Mouse (Mus musculus) midbrain, embryonic 16.5 days (tissue): ENCODE data around the gene Slc17a3. TPM values are rescaled to one million over a fixed set of nuclear protein-coding genes. Genes with fewer than 3 reads are reported as not detected.

Experiments
- ATAC-seq: fragments of 200-750 bp; cut with Nextera tagmentation; 2 replicates; pipeline ENCODE4 v1.8.0; 2017; ENCODE audit warnings: moderate TSS enrichment
- H3K27ac ChIP-seq: fragments of 300-500 bp; sonication (generic); 2 replicates; pipeline ENCODE4 v1.5.1; 2014; ENCODE audit warnings: mild to moderate bottlenecking, low read length, mixed read lengths
- H3K27me3 ChIP-seq: fragments of 300-500 bp; sonication (generic); 2 replicates; pipeline ENCODE4 v1.6.1; 2014; ENCODE audit warnings: low read depth, low read length, mixed read lengths; ENCODE audit not compliant: control insufficient read depth, insufficient read depth
- H3K36me3 ChIP-seq: fragments of 300-500 bp; sonication (generic); 2 replicates; pipeline ENCODE4 v1.6.1; 2014; ENCODE audit warnings: mild to moderate bottlenecking, low read length, moderate library complexity, mixed read lengths; ENCODE audit not compliant: control insufficient read depth, insufficient read depth
- H3K4me1 ChIP-seq: fragments of 300-500 bp; sonication (generic); 2 replicates; pipeline ENCODE4 v1.6.1; 2014; ENCODE audit warnings: mild to moderate bottlenecking, low read length, mixed read lengths; ENCODE audit not compliant: control insufficient read depth, insufficient read depth
- H3K4me2 ChIP-seq: fragments of 300-500 bp; sonication (generic); 2 replicates; pipeline ENCODE4 v1.6.1; 2014; ENCODE audit warnings: mild to moderate bottlenecking, low read length, mixed read lengths
- H3K4me3 ChIP-seq: fragments of 300-500 bp; sonication (generic); 2 replicates; pipeline ENCODE4 v1.5.1; 2014; ENCODE audit warnings: low read depth, mild to moderate bottlenecking, low read length, moderate library complexity, mixed read lengths
- H3K9ac ChIP-seq: fragments of 300-500 bp; sonication (generic); 2 replicates; pipeline ENCODE4 v1.6.1; 2014; ENCODE audit warnings: low read depth, low read length, mixed read lengths
- H3K9me3 ChIP-seq: fragments of 300-500 bp; sonication (generic); replicated peaks from 2 replicates; pipeline ENCODE4 v1.6.1; 2014; ENCODE audit warnings: mild to moderate bottlenecking, low read length, mixed read lengths; ENCODE audit not compliant: control insufficient read depth, poor library complexity, severe bottlenecking
- WGBS: fragments of 180-500 bp; shearing (Covaris S2); extraction: QIAGEN DNeasy Blood & Tissue Kit; methylation state at CpG from one replicate; pipeline ENCODE4 v1.1.7; 2014; 5-methylcytosine and 5-hydroxymethylcytosine counted together
- polyA plus RNA-seq: library from polyadenylated mRNA; unstranded; fragments of >200 nt; fragmentation: Nextera tagmentation; extraction: Ambion mirVana; gene quantifications from 2 replicates; pipeline ENCODE4 v1.2.1, GENCODE M21; 2015

Slc17a3 gene
- polyA plus RNA-seq, 1 experiment from 2014 or later = not detected

DNA sequence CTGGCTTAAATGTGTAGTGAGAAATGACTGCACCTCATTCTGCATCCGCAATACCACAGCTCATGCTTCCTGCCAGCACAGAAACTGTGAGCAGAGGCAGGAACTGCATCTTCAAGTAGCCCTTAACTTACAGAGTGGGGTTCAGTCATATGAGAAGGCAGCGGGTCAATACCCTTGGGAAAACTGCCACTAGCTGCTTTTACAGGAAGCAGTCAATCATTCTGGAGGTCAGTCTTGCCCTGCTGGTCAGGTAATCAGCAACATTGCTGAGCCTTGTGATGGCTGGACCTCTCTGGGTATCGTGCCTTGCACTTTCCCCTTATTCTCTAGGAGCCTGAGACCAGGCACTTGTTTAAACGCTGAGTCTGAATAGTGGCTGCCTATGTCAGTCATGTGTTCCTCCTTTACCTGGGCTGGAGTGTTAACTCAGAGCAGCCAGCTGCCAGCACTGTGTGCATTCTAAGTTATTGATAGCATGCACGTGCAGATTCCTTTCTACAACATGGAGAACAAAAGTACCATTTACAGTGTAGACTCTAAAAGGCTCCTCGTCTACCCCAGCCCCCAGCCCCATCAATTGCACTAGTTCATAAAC is 49.9 kb downstream of the Slc17a3 start:
- H3K27ac ChIP-seq = no peak overlapping the region
- H3K36me3 ChIP-seq = no peaks in the 10 kb centered on the region
- H3K4me2 ChIP-seq = no peak overlapping the region
- no peak overlapping the region for H3K4me3 ChIP-seq
- 82% methylated on average over 6 of the region's 6 CpGs for WGBS
- H3K27me3 ChIP-seq = no peaks in the 10 kb centered on the region
- H3K4me1 ChIP-seq = 0 out of 2 replicates have a peak, but pooled peaks cover 2% of the 10 kb centered on the region
- H3K9ac ChIP-seq = no peak overlapping the region
- H3K9me3 ChIP-seq = no peaks in the 10 kb centered on the region
- no peak for ATAC-seq

GRCm38 (mm10) chr13:23892592-23893268 is 53.5 kb downstream of the Slc17a3 start:
- Histone ChIP-seq H3K9ac (no peak overlapping the region), H3K36me3 (no peaks in the 10 kb centered on the region), H3K9me3 (no peaks in the 10 kb centered on the region), H3K4me2 (no peak overlapping the region), H3K4me3 (no peak overlapping the region), H3K27ac (no peak overlapping the region), H3K27me3 (no peaks in the 10 kb centered on the region), H3K4me1 (0 out of 2 replicates have a peak, but pooled peaks cover 2% of the 10 kb centered on the region)
- 7% methylated on average over 9 of the region's 9 CpGs for WGBS
- no peak for ATAC-seq

DNA sequence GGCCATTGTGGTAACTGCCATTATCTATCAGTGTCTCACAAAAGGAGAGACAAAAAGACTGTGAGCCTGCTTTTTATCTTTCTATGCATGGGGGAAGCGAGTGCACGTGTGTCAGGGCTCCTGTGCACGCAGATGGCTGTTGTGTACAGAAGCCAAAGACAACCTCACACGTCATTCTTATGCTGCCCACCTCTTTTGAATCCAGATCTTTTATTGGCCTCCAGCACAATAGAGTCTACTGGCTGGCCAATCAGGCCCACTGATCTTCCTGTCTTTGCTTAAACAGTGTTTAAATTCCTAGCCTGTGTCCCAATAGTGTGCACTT is 54.0 kb downstream of the Slc17a3 start:
- no peaks in the 10 kb centered on the region for H3K36me3 ChIP-seq
- H3K4me3 ChIP-seq = no peak overlapping the region
- 0 out of 2 replicates have a peak, but pooled peaks cover 2% of the 10 kb centered on the region for H3K4me1 ChIP-seq
- 6% methylated on average over 4 of the region's 4 CpGs for WGBS
- H3K9me3 ChIP-seq = no peaks in the 10 kb centered on the region
- ATAC-seq = peak; percentile 58
- no peak overlapping the region for H3K4me2 ChIP-seq
- no peak overlapping the region for H3K27ac ChIP-seq
- no peak overlapping the region for H3K9ac ChIP-seq
- H3K27me3 ChIP-seq = no peaks in the 10 kb centered on the region

GRCm38 (mm10) chr13:23898242-23898641 is 59.0 kb downstream of the Slc17a3 start:
- Histone ChIP-seq H3K9ac (no peak overlapping the region), H3K27ac (no peak overlapping the region), H3K4me2 (no peak overlapping the region), H3K9me3 (no peaks in the 10 kb centered on the region), H3K27me3 (no peaks in the 10 kb centered on the region), H3K4me3 (no peak overlapping the region), H3K36me3 (no peaks in the 10 kb centered on the region), H3K4me1 (no peaks in the 10 kb centered on the region)
- ATAC-seq = no peak
- 39% methylated on average over 6 of the region's 6 CpGs for WGBS

DNA sequence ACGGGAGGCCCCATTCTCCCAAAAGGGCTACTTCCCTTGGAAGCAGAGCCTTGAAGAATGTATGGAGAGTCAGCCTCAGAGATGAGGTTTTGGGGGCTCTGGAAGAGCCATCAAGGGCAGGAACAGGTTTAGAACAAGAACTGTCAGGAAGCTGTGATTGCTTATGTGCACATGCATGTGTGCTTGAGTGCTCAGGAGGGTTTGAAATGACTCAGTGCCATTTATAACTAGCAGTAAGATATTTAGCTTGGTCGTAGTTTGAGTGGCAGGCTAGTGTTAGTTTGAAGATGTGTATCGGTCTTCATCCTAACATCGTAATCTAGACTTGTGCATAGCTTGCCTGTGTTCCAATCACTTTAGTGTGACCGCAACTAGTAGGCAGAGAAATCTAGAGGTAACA is 67.7 kb downstream of the Slc17a3 start:
- WGBS = 94% methylated on average over 5 of the region's 5 CpGs
- Histone ChIP-seq H3K36me3 (no peaks in the 10 kb centered on the region), H3K27ac (no peak overlapping the region), H3K9me3 (no peaks in the 10 kb centered on the region), H3K4me1 (no peaks in the 10 kb centered on the region), H3K4me3 (no peak overlapping the region), H3K4me2 (no peak overlapping the region), H3K9ac (no peak overlapping the region), H3K27me3 (no peaks in the 10 kb centered on the region)
- ATAC-seq = no peak

DNA sequence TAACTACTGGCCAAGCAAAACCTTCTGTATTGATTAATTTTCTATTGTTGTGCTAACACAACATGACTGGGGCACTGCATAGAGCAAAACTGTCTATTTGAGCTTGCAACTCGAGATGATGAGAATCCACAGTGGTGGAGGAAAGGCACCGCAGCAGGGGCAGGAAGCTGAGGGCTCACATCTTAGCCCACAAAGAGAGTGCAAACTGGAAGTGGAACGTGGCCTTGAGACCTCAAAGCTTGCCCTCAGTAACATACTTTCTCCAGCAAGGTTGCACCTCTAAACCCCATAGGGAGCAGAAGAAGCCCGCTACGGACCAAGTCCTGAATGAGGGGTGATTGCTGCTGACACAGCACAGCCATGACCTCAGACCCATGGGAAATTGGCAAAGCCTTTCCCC is 70.9 kb downstream of the Slc17a3 start:
- Histone ChIP-seq H3K4me1 (no peaks in the 10 kb centered on the region), H3K27ac (no peak overlapping the region), H3K9ac (no peak overlapping the region), H3K27me3 (no peaks in the 10 kb centered on the region), H3K9me3 (no peaks in the 10 kb centered on the region), H3K4me2 (no peak overlapping the region), H3K4me3 (no peak overlapping the region), H3K36me3 (no peaks in the 10 kb centered on the region)
- ATAC-seq = no peak
- WGBS = 93% methylated on average over 5 of the region's 5 CpGs

Other genes starting within 250 kb of the Slc17a3 start
- gene Hist1h2be, start 218.3 kb upstream of the Slc17a3 start, polyA plus RNA-seq = 1.0 and 1.4 TPM in 2 replicates
- 3.3 and 4.4 TPM in 2 replicates for gene Hist1h1e, start 216.9 kb upstream of the Slc17a3 start, polyA plus RNA-seq
- gene Hist1h2ac, start 155.5 kb upstream of the Slc17a3 start, polyA plus RNA-seq = 0.23 and 0.32 TPM in 2 replicates
- gene Hist1h2bc, start 155.2 kb upstream of the Slc17a3 start, polyA plus RNA-seq = 14.9 and 17.1 TPM in 2 replicates
- not detected in 2 replicates for gene Hist1h1t, start 143.6 kb upstream of the Slc17a3 start, polyA plus RNA-seq
- gene Hist1h4c, start 141.0 kb upstream of the Slc17a3 start, polyA plus RNA-seq = 1.8 and 3.2 TPM in 2 replicates
- gene Hfe, start 128.6 kb upstream of the Slc17a3 start, polyA plus RNA-seq = 2.8 and 3.8 TPM in 2 replicates
- 7.1 and 8.7 TPM in 2 replicates for gene Hist1h1c, start 100.6 kb upstream of the Slc17a3 start, polyA plus RNA-seq
- gene Hist1h3c, start 93.8 kb upstream of the Slc17a3 start, polyA plus RNA-seq = 0.76 TPM in 1 of 2 replicates, not detected in the other
- gene Hist1h2bb, start 92.7 kb upstream of the Slc17a3 start, polyA plus RNA-seq = not detected in 2 replicates
- 1.1 and 6.2 TPM in 2 replicates for gene Hist1h2ab, start 88.3 kb upstream of the Slc17a3 start, polyA plus RNA-seq
- gene Hist1h3b, start 87.2 kb upstream of the Slc17a3 start, polyA plus RNA-seq = 0.89 and 1.1 TPM in 2 replicates
- 0.98 and 1.8 TPM in 2 replicates for gene Hist1h4b, start 82.4 kb upstream of the Slc17a3 start, polyA plus RNA-seq
- 0.47 and 0.72 TPM in 2 replicates for gene Hist1h4a, start 78.2 kb upstream of the Slc17a3 start, polyA plus RNA-seq
- 0.40 and 0.68 TPM in 2 replicates for gene Hist1h3a, start 77.0 kb upstream of the Slc17a3 start, polyA plus RNA-seq
- 0.30 TPM in 1 of 2 replicates, not detected in the other for gene Hist1h1a, start 75.8 kb upstream of the Slc17a3 start, polyA plus RNA-seq
- gene Trim38, start 69.5 kb upstream of the Slc17a3 start, polyA plus RNA-seq = not detected in 2 replicates
- gene Slc17a2, start 32.4 kb upstream of the Slc17a3 start, polyA plus RNA-seq = not detected in 2 replicates
- gene Slc17a1, start 28.3 kb downstream of the Slc17a3 start, polyA plus RNA-seq = not detected in 2 replicates
- not detected in 2 replicates for gene Slc17a4, start 75.6 kb downstream of the Slc17a3 start, polyA plus RNA-seq
- not detected in 2 replicates for gene Hist1h2ba, start 94.7 kb downstream of the Slc17a3 start, polyA plus RNA-seq
- gene Hist1h2aa, start 95.0 kb downstream of the Slc17a3 start, polyA plus RNA-seq = not detected in 2 replicates
- gene Scgn, start 151.8 kb downstream of the Slc17a3 start, polyA plus RNA-seq = 1.3 and 2.6 TPM in 2 replicates